Mouse (Mus musculus) fat pad, adult 2 months (tissue): Measurements from ENCODE around the gene Otud7a.
"Not testable (repeated sequence)": the region's sequence is repeated elsewhere in the genome, so short reads cannot be mapped to it uniquely, and the experiment has no call there.

Experiments
- DNase-seq: peaks from one replicate; pipeline ENCODE4 v3.0.0-alpha.2; 2011; ENCODE audit warnings: low read depth, low spot score; ENCODE audit errors: extremely low read depth

The Otud7a gene

GRCm38 (mm10) chr7:63556324-63556723 is 111.8 kb downstream of the Otud7a start:
- no peak for DNase-seq

- DNase-seq = no peak
These were observed 114.4 kb downstream of the Otud7a start for GRCm38 (mm10) chr7:63558918-63559317.

GRCm38 (mm10) chr7:63559679-63560078 is 115.1 kb downstream of the Otud7a start:
- no peak for DNase-seq

GRCm38 (mm10) chr7:63583310-63583709 is 138.8 kb downstream of the Otud7a start:
- no peak for DNase-seq

- no peak for DNase-seq
These were observed 141.8 kb downstream of the Otud7a start for GRCm38 (mm10) chr7:63586184-63586870.

GRCm38 (mm10) chr7:63590305-63590704 is 145.8 kb downstream of the Otud7a start:
- DNase-seq = no peak

- DNase-seq = no peak
These were observed 146.8 kb downstream of the Otud7a start for GRCm38 (mm10) chr7:63591322-63591721.

GRCm38 (mm10) chr7:63592061-63592460 is 147.5 kb downstream of the Otud7a start:
- no peak for DNase-seq

GRCm38 (mm10) chr7:63604827-63605226 is 160.3 kb downstream of the Otud7a start:
- no peak for DNase-seq

GRCm38 (mm10) chr7:63617018-63617417 is 172.5 kb downstream of the Otud7a start:
- DNase-seq = no peak

- DNase-seq = no peak
These were observed 176.3 kb downstream of the Otud7a start for GRCm38 (mm10) chr7:63620776-63621340.

- DNase-seq = no peak
These were observed 193.1 kb downstream of the Otud7a start for GRCm38 (mm10) chr7:63637651-63638050.

GRCm38 (mm10) chr7:63644002-63644401 is 199.5 kb downstream of the Otud7a start:
- no peak for DNase-seq

- no peak for DNase-seq
These were observed 202.6 kb downstream of the Otud7a start for GRCm38 (mm10) chr7:63647136-63647535.

GRCm38 (mm10) chr7:63660261-63660660 is 215.7 kb downstream of the Otud7a start:
- no peak for DNase-seq

GRCm38 (mm10) chr7:63662757-63663156 is 218.2 kb downstream of the Otud7a start:
- no peak for DNase-seq

GRCm38 (mm10) chr7:63665496-63665895 is 220.9 kb downstream of the Otud7a start:
- no peak for DNase-seq

- DNase-seq = no peak
These were observed 223.6 kb downstream of the Otud7a start for GRCm38 (mm10) chr7:63667986-63668741.

GRCm38 (mm10) chr7:63668951-63669350 is 224.4 kb downstream of the Otud7a start:
- DNase-seq = no peak

- not testable (repeated sequence) for DNase-seq
These were observed 226.4 kb downstream of the Otud7a start for GRCm38 (mm10) chr7:63670911-63671310.

- DNase-seq = no peak
These were observed 227.4 kb downstream of the Otud7a start for GRCm38 (mm10) chr7:63671904-63672303.

- no peak for DNase-seq
These were observed 232.1 kb downstream of the Otud7a start for GRCm38 (mm10) chr7:63676631-63677030.
